Mouse (Mus musculus) C2C12 (cell line): ENCODE results near the gene Nwd2. TPM values are rescaled to one million over a fixed set of nuclear protein-coding genes. Genes with fewer than 3 reads are reported as not detected.

Experiments used
- H3K27me3 ChIP-seq: one replicate; pipeline ENCODE4 v1.6.1; 2011; ENCODE audit not compliant: control insufficient read depth, insufficient read depth, insufficient read length
- H3K36me3 ChIP-seq: one replicate; pipeline ENCODE4 v1.6.1; 2011; ENCODE audit not compliant: control insufficient read depth, insufficient read depth
- H3K4me3 ChIP-seq: one replicate; pipeline ENCODE4 v1.5.1; 2011; ENCODE audit warnings: mild to moderate bottlenecking, control low read depth; ENCODE audit not compliant: poor library complexity, insufficient read depth, severe bottlenecking
- H3K79me2 ChIP-seq: one replicate; pipeline ENCODE4 v1.6.1; 2011; ENCODE audit not compliant: control insufficient read depth, insufficient read depth
- H3K79me3 ChIP-seq: one replicate; pipeline ENCODE4 v1.6.1; 2011; ENCODE audit warnings: low read depth, control low read depth
- H3ac ChIP-seq: one replicate; pipeline ENCODE3; 2011; ENCODE audit warnings: low read depth; ENCODE audit not compliant: control insufficient read depth, insufficient read length
- CEBPB ChIP-seq: IDR thresholded peaks from one replicate; pipeline ENCODE4 v1.6.1; 2011; ENCODE audit warnings: low read depth, mild to moderate bottlenecking, control low read depth, moderate library complexity
- CTCF ChIP-seq: IDR thresholded peaks from one replicate; pipeline ENCODE4 v1.5.1; 2011; ENCODE audit not compliant: control insufficient read depth, insufficient read depth, insufficient read length
- FOSL1 ChIP-seq: IDR thresholded peaks from one replicate; pipeline ENCODE4 v1.8.0; 2011; ENCODE audit warnings: mild to moderate bottlenecking, low read length; ENCODE audit not compliant: poor library complexity, insufficient read depth, severe bottlenecking
- MAX ChIP-seq: IDR thresholded peaks from one replicate; pipeline ENCODE4 v1.6.1; 2011; ENCODE audit warnings: mild to moderate bottlenecking, control low read depth
- MYOD1 ChIP-seq: IDR thresholded peaks from one replicate; pipeline ENCODE4 v1.6.1; 2011; ENCODE audit warnings: low read depth; ENCODE audit not compliant: control insufficient read depth, insufficient read length
- MYOG ChIP-seq: IDR thresholded peaks from one replicate; pipeline ENCODE4 v1.6.1; 2011; ENCODE audit not compliant: control insufficient read depth, insufficient read length; ENCODE audit errors: extremely low read depth
- USF1 ChIP-seq: IDR thresholded peaks from one replicate; pipeline ENCODE4 v1.6.1; 2011; ENCODE audit warnings: low read depth, mild to moderate bottlenecking, control low read depth, moderate library complexity
- polyA plus RNA-seq: library from polyadenylated mRNA; unstranded; fragments of >200 nt; fragmentation: generic; extraction: Trizol; gene quantifications from one replicate; pipeline ENCODE4 v1.2.1, GENCODE M21; 2012; ENCODE audit warnings: missing spikeins

The Nwd2 gene
- polyA plus RNA-seq, 1 experiment, result not detected

- no peaks in the 10 kb centered on the region for H3K79me2 ChIP-seq
- no peak overlapping the region for H3ac ChIP-seq
- H3K36me3 ChIP-seq, result no peaks in the 10 kb centered on the region
- TF ChIP-seq USF1 (no peak), MYOG (no peak), CTCF (no peak), MYOD1 (no peak), MAX (no peak), CEBPB (no peak), FOSL1 (no peak)
- no peaks in the 10 kb centered on the region for H3K79me3 ChIP-seq
- no peaks in the 10 kb centered on the region for H3K27me3 ChIP-seq
- no peak overlapping the region for H3K4me3 ChIP-seq
Measured at GRCm38 (mm10) chr5:63666884-63667283, 18.0 kb downstream of the Nwd2 start.

DNA sequence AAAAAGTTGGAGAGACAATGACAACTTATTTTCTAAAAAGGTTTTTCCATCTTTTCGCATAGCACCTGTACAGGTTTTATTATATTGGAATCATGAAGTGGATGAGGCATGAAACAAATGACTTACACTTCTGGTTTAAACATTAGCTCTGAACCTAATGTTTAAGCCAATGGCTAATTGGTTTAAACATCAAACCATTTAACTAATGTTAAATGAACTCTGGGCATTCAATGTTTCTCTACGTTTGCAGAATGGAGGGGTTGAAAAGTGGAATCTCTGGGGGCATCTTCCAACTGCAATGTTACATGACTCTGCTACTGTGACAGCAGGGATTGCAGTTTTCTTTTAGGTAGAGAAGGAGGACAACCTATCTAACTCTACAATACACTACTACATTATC lies 27.0 kb downstream of the Nwd2 start:
- H3ac ChIP-seq, result no peak overlapping the region
- no peak overlapping the region for H3K4me3 ChIP-seq
- TF ChIP-seq USF1 (no peak), MYOG (no peak), CEBPB (no peak), MAX (no peak), CTCF (no peak), MYOD1 (no peak), FOSL1 (no peak)
- no peaks in the 10 kb centered on the region for H3K79me2 ChIP-seq
- H3K36me3 ChIP-seq, result no peaks in the 10 kb centered on the region
- no peaks in the 10 kb centered on the region for H3K79me3 ChIP-seq
- H3K27me3 ChIP-seq, result no peaks in the 10 kb centered on the region

GRCm38 (mm10) chr5:63689084-63689483 lies 40.2 kb downstream of the Nwd2 start:
- no peak overlapping the region for H3ac ChIP-seq
- H3K79me3 ChIP-seq, result no peaks in the 10 kb centered on the region
- H3K27me3 ChIP-seq, result no peaks in the 10 kb centered on the region
- no peak overlapping the region for H3K4me3 ChIP-seq
- no peaks in the 10 kb centered on the region for H3K79me2 ChIP-seq
- TF ChIP-seq MYOD1 (no peak), MAX (no peak), MYOG (no peak), USF1 (no peak), CTCF (no peak), FOSL1 (no peak), CEBPB (no peak)
- no peaks in the 10 kb centered on the region for H3K36me3 ChIP-seq

- Histone ChIP-seq H3K79me2 (no peaks in the 10 kb centered on the region), H3K79me3 (no peaks in the 10 kb centered on the region), H3K27me3 (no peaks in the 10 kb centered on the region), H3K36me3 (no peaks in the 10 kb centered on the region), H3ac (no peak overlapping the region), H3K4me3 (no peak overlapping the region)
- TF ChIP-seq MAX, result no peak
- TF ChIP-seq USF1, result no peak
- TF ChIP-seq FOSL1, result no peak
- TF ChIP-seq CEBPB, result no peak
- TF ChIP-seq CTCF, result no peak
- no peak for TF ChIP-seq MYOD1
- no peak for TF ChIP-seq MYOG
Measured at GRCm38 (mm10) chr5:63696784-63697183, 47.9 kb downstream of the Nwd2 start.

GRCm38 (mm10) chr5:63697196-63697595 lies 48.3 kb downstream of the Nwd2 start:
- Histone ChIP-seq H3K27me3 (no peaks in the 10 kb centered on the region), H3ac (no peak overlapping the region), H3K36me3 (no peaks in the 10 kb centered on the region), H3K79me2 (no peaks in the 10 kb centered on the region), H3K79me3 (no peaks in the 10 kb centered on the region), H3K4me3 (no peak overlapping the region)
- no peak for TF ChIP-seq FOSL1
- TF ChIP-seq USF1, result no peak
- TF ChIP-seq CEBPB, result no peak
- no peak for TF ChIP-seq MYOD1
- TF ChIP-seq CTCF, result no peak
- no peak for TF ChIP-seq MAX
- TF ChIP-seq MYOG, result no peak

- H3K27me3 ChIP-seq, result no peaks in the 10 kb centered on the region
- H3K79me3 ChIP-seq, result no peaks in the 10 kb centered on the region
- no peak overlapping the region for H3K4me3 ChIP-seq
- H3ac ChIP-seq, result no peak overlapping the region
- no peaks in the 10 kb centered on the region for H3K36me3 ChIP-seq
- TF ChIP-seq CEBPB, result no peak
- no peak for TF ChIP-seq CTCF
- no peak for TF ChIP-seq MAX
- H3K79me2 ChIP-seq, result no peaks in the 10 kb centered on the region
Measured at GRCm38 (mm10) chr5:63728955-63729354, 80.1 kb downstream of the Nwd2 start.
